Mouse (Mus musculus) ES-Bruce4 (cell line): ENCODE data around the gene Atg2a. TPM values are rescaled to one million over a fixed set of nuclear protein-coding genes. Genes with fewer than 3 reads are reported as not detected.

Experiments
- H3K27ac ChIP-seq: 2 replicates; pipeline ENCODE4 v1.5.1; 2012; ENCODE audit warnings: low read length, inconsistent platforms; ENCODE audit not compliant: insufficient read depth
- H3K27me3 ChIP-seq: 2 replicates; pipeline ENCODE4 v1.6.1; 2012; ENCODE audit warnings: mild to moderate bottlenecking, low read length, inconsistent platforms; ENCODE audit not compliant: control insufficient read depth, poor library complexity, insufficient read depth, severe bottlenecking
- H3K36me3 ChIP-seq: 2 replicates; pipeline ENCODE4 v1.6.1; 2012; ENCODE audit warnings: inconsistent platforms, mild to moderate bottlenecking, low read length, moderate library complexity; ENCODE audit not compliant: control insufficient read depth, poor library complexity, insufficient read depth, severe bottlenecking
- H3K4me1 ChIP-seq: one replicate; pipeline ENCODE4 v1.8.1; 2011; ENCODE audit warnings: low read length; ENCODE audit not compliant: control insufficient read depth, insufficient read depth
- H3K4me3 ChIP-seq: 2 replicates; pipeline ENCODE4 v1.5.1; 2011; ENCODE audit warnings: low read depth, mild to moderate bottlenecking, low read length
- H3K9ac ChIP-seq: 2 replicates; pipeline ENCODE4 v1.6.1; 2012; ENCODE audit warnings: low read depth, mild to moderate bottlenecking, inconsistent platforms; ENCODE audit not compliant: poor library complexity, severe bottlenecking
- H3K9me3 ChIP-seq: replicated peaks from 2 replicates; pipeline ENCODE4 v1.6.1; 2012; ENCODE audit warnings: mild to moderate bottlenecking, low read length, inconsistent platforms; ENCODE audit not compliant: control insufficient read depth, poor library complexity, insufficient read depth, severe bottlenecking
- CTCF ChIP-seq: IDR thresholded peaks from one replicate; pipeline ENCODE4 v1.8.1; 2011; ENCODE audit warnings: low read depth, low read length
- EP300 ChIP-seq: IDR thresholded peaks from 2 replicates; pipeline ENCODE4 v1.6.1; 2011; ENCODE audit warnings: low read depth, low read length; ENCODE audit not compliant: insufficient read depth
- POLR2A ChIP-seq: IDR thresholded peaks from one replicate; pipeline ENCODE4 v1.8.1; 2011; ENCODE audit warnings: low read length; ENCODE audit not compliant: insufficient read depth
- polyA plus RNA-seq: library from polyadenylated mRNA; stranded (reverse); fragments of >200 nt; gene quantifications from 2 replicates; pipeline ENCODE4 v1.2.4, GENCODE M21; 2011; ENCODE audit warnings: low read depth; ENCODE audit not compliant: missing spikeins, insufficient read depth, insufficient read length

Gene Atg2a
- polyA plus RNA-seq, 1 experiment: 10.9 TPM

- Histone ChIP-seq H3K36me3 (peaks cover 9% of the 10 kb centered on the region), H3K9ac (no peak overlapping the region), H3K4me3 (no peak overlapping the region), H3K27ac (no peak overlapping the region), H3K9me3 (no peaks in the 10 kb centered on the region), H3K27me3 (no peaks in the 10 kb centered on the region), H3K4me1 (no peaks in the 10 kb centered on the region)
- TF ChIP-seq POLR2A (no peak), CTCF (peak; percentile 46), EP300 (no peak)
Observed at GRCm38 (mm10) chr19:6260946-6261345, 19.5 kb downstream of the Atg2a start.

- peaks cover 9% of the 10 kb centered on the region for H3K36me3 ChIP-seq
- no peaks in the 10 kb centered on the region for H3K4me1 ChIP-seq
- H3K27me3 ChIP-seq: no peaks in the 10 kb centered on the region
- no peak overlapping the region for H3K27ac ChIP-seq
- H3K9me3 ChIP-seq: no peaks in the 10 kb centered on the region
- H3K4me3 ChIP-seq: no peak overlapping the region
- no peak overlapping the region for H3K9ac ChIP-seq
- no peak for TF ChIP-seq EP300
- TF ChIP-seq POLR2A: no peak
- TF ChIP-seq CTCF: no peak
Observed at GRCm38 (mm10) chr19:6261379-6261778, 19.9 kb downstream of the Atg2a start.

GRCm38 (mm10) chr19:6262222-6262621, 20.8 kb downstream of the Atg2a start:
- Histone ChIP-seq H3K4me3 (no peak overlapping the region), H3K9me3 (no peaks in the 10 kb centered on the region), H3K4me1 (no peaks in the 10 kb centered on the region), H3K36me3 (peaks cover 9% of the 10 kb centered on the region), H3K9ac (no peak overlapping the region), H3K27ac (no peak overlapping the region), H3K27me3 (no peaks in the 10 kb centered on the region)
- TF ChIP-seq CTCF: peak; percentile 100
- TF ChIP-seq EP300: 0 out of 2 replicates have a peak, but pooled peaks have one; percentile 44
- TF ChIP-seq POLR2A: no peak

GRCm38 (mm10) chr19:6262839-6263433, 21.5 kb downstream of the Atg2a start:
- no peak overlapping the region for H3K9ac ChIP-seq
- H3K27ac ChIP-seq: no peak overlapping the region
- no peak for TF ChIP-seq EP300
- no peak for TF ChIP-seq POLR2A
- TF ChIP-seq CTCF: no peak
- peaks cover 6% of the 10 kb centered on the region for H3K36me3 ChIP-seq
- H3K27me3 ChIP-seq: no peaks in the 10 kb centered on the region
- H3K9me3 ChIP-seq: no peaks in the 10 kb centered on the region
- no peak overlapping the region for H3K4me3 ChIP-seq
- H3K4me1 ChIP-seq: no peaks in the 10 kb centered on the region

- no peak overlapping the region for H3K4me3 ChIP-seq
- no peaks in the 10 kb centered on the region for H3K9me3 ChIP-seq
- no peaks in the 10 kb centered on the region for H3K27me3 ChIP-seq
- no peaks in the 10 kb centered on the region for H3K4me1 ChIP-seq
- no peak overlapping the region for H3K27ac ChIP-seq
- TF ChIP-seq POLR2A (no peak), CTCF (no peak), EP300 (no peak)
- H3K9ac ChIP-seq: no peak overlapping the region
- no peaks in the 10 kb centered on the region for H3K36me3 ChIP-seq
Observed at GRCm38 (mm10) chr19:6264200-6264599, 22.7 kb downstream of the Atg2a start.

GRCm38 (mm10) chr19:6264945-6265344, 23.5 kb downstream of the Atg2a start:
- Histone ChIP-seq H3K9ac (no peak overlapping the region), H3K4me3 (no peak overlapping the region), H3K36me3 (no peaks in the 10 kb centered on the region), H3K9me3 (no peaks in the 10 kb centered on the region), H3K4me1 (peaks cover 2% of the 10 kb centered on the region), H3K27me3 (no peaks in the 10 kb centered on the region), H3K27ac (no peak overlapping the region)
- TF ChIP-seq CTCF (no peak), POLR2A (no peak), EP300 (no peak)
